Mouse (Mus musculus): Measurements from ENCODE around the gene Ncam1.

DNA sequence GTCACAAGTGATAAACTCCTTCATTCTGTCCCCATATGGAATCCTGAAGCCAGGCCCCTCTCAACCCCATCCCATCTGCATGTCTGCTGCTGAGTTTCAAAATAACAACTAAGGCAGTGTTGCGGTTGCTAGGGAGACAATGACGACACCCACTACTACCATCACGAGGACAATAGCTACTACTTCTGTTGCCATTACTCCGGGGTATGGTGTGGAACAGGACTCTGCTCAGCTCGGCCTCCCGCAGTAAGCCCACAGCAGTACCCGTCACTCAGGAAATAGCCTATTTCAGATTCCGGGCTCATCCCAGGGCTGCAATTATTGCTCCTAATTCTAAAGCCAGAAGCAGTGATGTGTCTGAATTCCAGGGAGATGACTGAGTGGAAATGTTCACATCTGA is 70.5 kb downstream of the Ncam1 start:
- TF ChIP-seq CTCF (IDR thresholded peaks at IDR 0.05; ENCODE audit: insufficient read depth, low read depth, low read length) (no peak), POLR2A (IDR thresholded peaks at IDR 0.05; ENCODE audit: insufficient read depth, low read depth, low read length) (no peak)

Measured in olfactory bulb, adult 2 months (tissue).